Mouse (Mus musculus) embryonic facial prominence, embryonic 13.5 days (tissue): ENCODE results near the gene Pdgfb. TPM values are rescaled to one million over a fixed set of nuclear protein-coding genes. Genes with fewer than 3 reads are reported as not detected.

Experiments used
- ATAC-seq: fragments of 200-750 bp; cut with Nextera tagmentation; 2 replicates; pipeline ENCODE4 v1.8.0; 2017; ENCODE audit warnings: low read depth; ENCODE audit not compliant: insufficient number of reproducible peaks, insufficient read depth, low FRiP score, low TSS enrichment
- H3K27ac ChIP-seq: fragments of 300-500 bp; sonication (generic); 2 replicates; pipeline ENCODE4 v1.5.1; 2015; ENCODE audit warnings: moderate library complexity, mild to moderate bottlenecking, inconsistent platforms
- H3K27me3 ChIP-seq: fragments of 300-500 bp; sonication (generic); 2 replicates; pipeline ENCODE4 v1.6.1; 2015; ENCODE audit warnings: mild to moderate bottlenecking, inconsistent platforms
- H3K36me3 ChIP-seq: fragments of 300-500 bp; sonication (generic); 2 replicates; pipeline ENCODE4 v1.6.1; 2015; ENCODE audit warnings: mild to moderate bottlenecking, inconsistent platforms
- H3K4me1 ChIP-seq: fragments of 300-500 bp; sonication (generic); 2 replicates; pipeline ENCODE4 v1.6.1; 2015; ENCODE audit warnings: inconsistent platforms
- H3K4me2 ChIP-seq: fragments of 300-500 bp; sonication (generic); 2 replicates; pipeline ENCODE4 v1.6.1; 2015; ENCODE audit warnings: moderate library complexity, mild to moderate bottlenecking, inconsistent platforms
- H3K4me3 ChIP-seq: fragments of 300-500 bp; sonication (generic); 2 replicates; pipeline ENCODE4 v1.5.1; 2015; ENCODE audit warnings: mild to moderate bottlenecking, inconsistent platforms
- H3K9ac ChIP-seq: fragments of 300-500 bp; sonication (generic); 2 replicates; pipeline ENCODE4 v1.6.1; 2015; ENCODE audit warnings: mild to moderate bottlenecking, inconsistent platforms
- H3K9me3 ChIP-seq: fragments of 300-500 bp; sonication (generic); 2 replicates; pipeline ENCODE4 v1.6.1; 2016; ENCODE audit warnings: inconsistent platforms
- WGBS: fragments of 180-500 bp; shearing (Covaris S2); methylation state at CpG from one replicate; pipeline ENCODE4 v1.1.7; 2015; ENCODE audit warnings: mixed read lengths; 5-methylcytosine and 5-hydroxymethylcytosine counted together
- polyA plus RNA-seq: library from polyadenylated mRNA; unstranded; fragments of >200 nt; fragmentation: Nextera tagmentation; extraction: Ambion mirVana; gene quantifications from 2 replicates; pipeline ENCODE4 v1.2.1, GENCODE M21; 2015

Gene Pdgfb
- polyA plus RNA-seq, 1 experiment from 2014 or later, result 2.9 TPM

DNA sequence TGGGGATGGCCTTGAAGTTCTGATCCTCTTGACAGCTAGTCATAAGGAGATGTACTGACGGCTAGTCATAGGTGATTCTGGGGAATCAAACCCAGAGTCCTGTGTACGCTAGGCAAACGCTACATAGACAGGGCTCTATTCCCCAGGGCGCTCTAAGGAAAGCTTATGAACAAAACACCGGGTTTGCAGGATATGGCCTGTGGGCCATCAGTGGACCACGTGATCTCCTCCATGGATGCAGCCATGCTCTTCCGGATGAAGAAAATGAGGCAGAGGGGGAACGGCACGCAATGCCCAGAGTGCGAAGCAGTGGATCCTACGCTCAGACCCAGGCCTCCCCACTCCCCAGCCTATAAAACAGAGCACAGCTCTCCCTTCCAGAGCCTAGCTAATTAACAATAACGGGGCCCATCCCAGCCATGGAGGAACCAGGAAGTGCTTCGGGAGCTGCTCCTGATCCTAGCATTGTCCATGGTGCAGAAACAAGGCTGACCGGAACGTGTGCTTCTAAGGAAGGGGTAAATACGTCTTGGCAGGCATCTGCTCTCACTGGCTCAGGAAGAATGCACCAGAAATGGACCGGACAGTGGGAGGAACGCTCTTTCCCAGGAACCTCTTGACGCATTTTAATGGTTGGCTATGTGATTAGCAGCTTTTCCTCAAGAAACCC, 36.5 kb upstream of the Pdgfb start:
- Histone ChIP-seq H3K36me3 (no peaks in the 10 kb centered on the region), H3K27me3 (no peaks in the 10 kb centered on the region), H3K9ac (no peak overlapping the region), H3K4me2 (no peak overlapping the region), H3K4me1 (peaks cover 16% of the 10 kb centered on the region; the same call in 1 of the 2 replicates), H3K27ac (no peak overlapping the region), H3K9me3 (no peaks in the 10 kb centered on the region), H3K4me3 (no peak overlapping the region)
- ATAC-seq, result no peak
- 78% methylated on average over 19 of the region's 19 CpGs for WGBS

DNA sequence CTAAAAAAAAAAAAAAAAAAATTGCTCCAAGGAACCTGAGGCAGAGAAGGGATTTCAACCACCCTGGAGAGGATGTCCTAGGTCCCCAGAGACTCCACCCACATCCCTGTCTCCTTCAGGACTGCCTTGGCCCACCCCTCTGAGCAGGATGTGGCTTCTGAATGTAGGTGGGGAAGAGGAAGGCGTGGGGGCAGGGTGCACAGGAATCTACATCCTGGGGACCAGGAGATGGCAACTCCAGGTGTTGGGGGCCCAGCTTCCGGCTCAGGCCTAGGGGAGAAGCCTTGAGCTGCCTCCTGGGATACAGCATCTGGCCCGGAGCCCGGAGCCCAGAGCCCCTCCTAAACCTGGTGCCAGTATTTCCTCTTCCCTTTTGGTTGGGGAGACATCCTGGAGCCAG, 35.3 kb upstream of the Pdgfb start:
- no peak overlapping the region for H3K4me2 ChIP-seq
- H3K4me3 ChIP-seq, result no peak overlapping the region
- H3K27me3 ChIP-seq, result no peaks in the 10 kb centered on the region
- 0 out of 2 replicates have a peak, but pooled peaks cover 10% of the 10 kb centered on the region for H3K4me1 ChIP-seq
- H3K9ac ChIP-seq, result no peak overlapping the region
- ATAC-seq, result no peak
- WGBS, result 70% methylated on average over 4 of the region's 4 CpGs
- no peak overlapping the region for H3K27ac ChIP-seq
- H3K9me3 ChIP-seq, result peaks cover 4% of the 10 kb centered on the region
- H3K36me3 ChIP-seq, result no peaks in the 10 kb centered on the region

DNA sequence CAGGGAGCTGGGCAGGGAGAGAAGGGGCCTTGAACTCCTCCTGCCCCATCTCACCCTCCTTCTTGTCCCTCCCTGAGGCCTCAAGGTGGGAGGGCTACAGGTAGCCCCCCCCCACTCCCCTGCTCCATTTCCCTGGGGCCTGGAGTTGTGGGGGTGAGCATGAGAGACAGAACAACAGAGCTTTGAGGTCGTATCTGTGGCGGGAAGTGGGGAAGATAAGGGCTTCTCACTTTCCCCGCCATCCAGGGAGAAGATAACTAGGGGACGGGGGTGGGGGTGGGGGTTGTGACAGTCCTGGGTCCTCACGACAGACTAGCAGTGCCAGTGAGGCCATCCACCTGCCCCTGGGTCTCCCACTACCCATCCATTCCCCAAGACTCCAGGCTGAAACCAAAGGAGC, 33.2 kb upstream of the Pdgfb start:
- Histone ChIP-seq H3K4me3 (no peak overlapping the region), H3K27me3 (no peaks in the 10 kb centered on the region), H3K27ac (no peak overlapping the region), H3K9ac (no peak overlapping the region), H3K4me1 (0 out of 2 replicates have a peak, but pooled peaks cover 3% of the 10 kb centered on the region), H3K4me2 (no peak overlapping the region), H3K9me3 (peaks cover 4% of the 10 kb centered on the region), H3K36me3 (no peaks in the 10 kb centered on the region)
- WGBS, result 43% methylated on average over 5 of the region's 5 CpGs
- ATAC-seq, result no peak

DNA sequence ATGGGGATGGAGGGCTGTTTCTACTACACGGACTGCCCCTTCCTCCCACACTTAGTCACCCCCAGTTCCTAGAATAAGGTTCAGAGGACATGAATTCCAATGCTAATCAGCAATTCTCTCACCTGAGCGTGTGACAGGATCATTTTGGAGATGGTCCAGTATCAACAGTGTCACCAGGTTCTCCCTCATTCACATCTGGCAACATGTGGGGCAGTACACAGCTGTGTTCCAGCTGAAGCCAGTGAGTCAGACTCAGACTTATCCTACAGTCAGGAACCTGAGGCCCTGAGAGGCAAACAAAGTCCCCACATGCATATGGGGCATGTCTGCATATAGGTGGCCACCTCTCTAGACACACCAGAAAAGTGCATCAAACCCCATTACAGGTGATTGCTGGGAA, 32.5 kb upstream of the Pdgfb start:
- H3K4me2 ChIP-seq, result no peak overlapping the region
- no peaks in the 10 kb centered on the region for H3K27me3 ChIP-seq
- WGBS, result 69% methylated on average over 2 of the region's 2 CpGs
- no peaks in the 10 kb centered on the region for H3K36me3 ChIP-seq
- H3K27ac ChIP-seq, result no peak overlapping the region
- H3K9ac ChIP-seq, result no peak overlapping the region
- H3K4me3 ChIP-seq, result no peak overlapping the region
- 0 out of 2 replicates have a peak, but pooled peaks cover 3% of the 10 kb centered on the region for H3K4me1 ChIP-seq
- H3K9me3 ChIP-seq, result peaks cover 4% of the 10 kb centered on the region
- ATAC-seq, result no peak

DNA sequence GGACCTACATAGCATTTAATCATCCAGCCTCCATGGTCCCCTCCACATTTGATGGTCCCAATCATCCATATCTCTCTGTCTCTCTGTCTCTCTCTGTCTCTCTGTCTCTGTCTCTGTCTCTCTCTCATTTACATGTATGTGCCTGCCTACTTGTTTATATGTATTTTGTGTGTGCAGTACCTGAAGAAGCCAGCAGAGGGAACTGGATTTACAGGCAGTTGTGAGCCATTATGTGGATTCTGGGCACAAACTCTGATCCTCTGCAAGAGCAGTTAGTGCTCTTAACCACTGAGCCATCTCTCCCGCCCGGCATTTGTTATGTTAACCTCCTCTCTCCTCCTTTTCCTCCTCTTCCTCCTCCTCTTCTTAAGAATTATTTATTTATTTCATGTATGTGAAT, 31.0 kb upstream of the Pdgfb start:
- WGBS, result 100% methylated on average over 2 of the region's 2 CpGs
- Histone ChIP-seq H3K9me3 (peaks cover 4% of the 10 kb centered on the region), H3K36me3 (no peaks in the 10 kb centered on the region), H3K27me3 (no peaks in the 10 kb centered on the region), H3K4me1 (0 out of 2 replicates have a peak, but pooled peaks cover 3% of the 10 kb centered on the region), H3K4me3 (no peak overlapping the region), H3K9ac (no peak overlapping the region), H3K27ac (no peak overlapping the region), H3K4me2 (no peak overlapping the region)
- no peak for ATAC-seq

DNA sequence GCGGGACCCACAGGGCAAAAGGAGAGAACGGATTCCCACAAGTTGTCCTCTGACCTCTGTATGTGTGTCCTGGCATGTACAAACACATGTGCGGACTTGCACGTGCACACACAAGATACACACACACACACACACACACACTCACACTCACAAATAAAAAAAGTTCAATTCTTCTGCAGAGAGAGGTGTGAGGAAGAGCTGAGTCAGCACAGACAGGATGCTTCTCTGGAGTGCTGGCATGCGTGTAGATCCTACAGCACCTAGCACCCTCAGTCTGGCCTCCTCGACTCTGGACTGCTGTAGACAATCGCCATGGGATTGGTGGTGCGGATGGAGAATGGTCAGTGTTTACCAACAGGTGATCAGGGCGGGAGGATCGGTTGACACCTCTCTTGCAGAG, 29.5 kb upstream of the Pdgfb start:
- Histone ChIP-seq H3K9ac (no peak overlapping the region), H3K4me3 (no peak overlapping the region), H3K4me1 (no peaks in the 10 kb centered on the region), H3K9me3 (peaks cover 4% of the 10 kb centered on the region), H3K4me2 (no peak overlapping the region), H3K27ac (no peak overlapping the region), H3K36me3 (no peaks in the 10 kb centered on the region), H3K27me3 (no peaks in the 10 kb centered on the region)
- 85% methylated on average over 10 of the region's 10 CpGs for WGBS
- ATAC-seq, result no peak

DNA sequence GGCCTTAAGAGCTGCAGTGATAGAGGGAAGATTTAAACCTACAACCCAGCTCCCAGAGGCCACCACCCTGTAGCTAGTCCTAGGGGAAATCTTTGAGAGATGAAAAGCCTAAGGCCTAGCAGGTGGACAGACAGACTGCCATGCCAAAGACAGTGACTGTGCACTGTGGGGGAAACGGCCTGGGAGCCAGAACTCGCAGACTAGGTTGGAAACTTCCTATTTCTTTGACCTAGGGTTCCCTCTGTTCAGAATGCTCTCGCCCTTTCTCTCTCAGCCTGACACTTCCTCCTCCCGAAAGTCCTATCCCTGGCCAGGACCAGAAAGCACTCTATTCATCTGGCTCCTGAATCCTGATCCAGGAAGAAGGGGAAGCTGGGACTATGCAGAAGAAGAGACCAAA, 27.4 kb upstream of the Pdgfb start:
- no peak for ATAC-seq
- no peak overlapping the region for H3K27ac ChIP-seq
- no peaks in the 10 kb centered on the region for H3K36me3 ChIP-seq
- H3K4me3 ChIP-seq, result no peak overlapping the region
- no peaks in the 10 kb centered on the region for H3K4me1 ChIP-seq
- H3K9me3 ChIP-seq, result peaks cover 4% of the 10 kb centered on the region
- no peaks in the 10 kb centered on the region for H3K27me3 ChIP-seq
- no peak overlapping the region for H3K9ac ChIP-seq
- WGBS, result 66% methylated on average over 4 of the region's 4 CpGs
- no peak overlapping the region for H3K4me2 ChIP-seq

DNA sequence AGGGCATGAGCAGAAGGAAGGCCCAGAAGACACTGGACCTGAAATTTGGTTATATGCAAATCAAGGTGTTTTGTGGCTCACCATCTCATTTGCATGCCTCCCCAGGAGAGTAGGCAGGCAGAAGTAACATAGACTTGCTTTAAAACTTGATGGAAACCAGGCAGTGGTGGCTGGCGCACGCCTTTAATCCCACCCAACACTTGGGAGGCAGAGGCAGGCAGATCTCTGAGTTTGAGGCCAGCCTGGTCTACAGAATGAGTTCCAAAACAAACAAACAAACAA, 23.3 kb upstream of the Pdgfb start:
- Histone ChIP-seq H3K27ac (no peak overlapping the region), H3K4me1 (no peaks in the 10 kb centered on the region), H3K36me3 (no peaks in the 10 kb centered on the region), H3K9me3 (no peaks in the 10 kb centered on the region), H3K4me2 (no peak overlapping the region), H3K27me3 (no peaks in the 10 kb centered on the region), H3K4me3 (no peak overlapping the region), H3K9ac (no peak overlapping the region)
- WGBS, result 93% methylated on average over 2 of the region's 2 CpGs
- ATAC-seq, result no peak

DNA sequence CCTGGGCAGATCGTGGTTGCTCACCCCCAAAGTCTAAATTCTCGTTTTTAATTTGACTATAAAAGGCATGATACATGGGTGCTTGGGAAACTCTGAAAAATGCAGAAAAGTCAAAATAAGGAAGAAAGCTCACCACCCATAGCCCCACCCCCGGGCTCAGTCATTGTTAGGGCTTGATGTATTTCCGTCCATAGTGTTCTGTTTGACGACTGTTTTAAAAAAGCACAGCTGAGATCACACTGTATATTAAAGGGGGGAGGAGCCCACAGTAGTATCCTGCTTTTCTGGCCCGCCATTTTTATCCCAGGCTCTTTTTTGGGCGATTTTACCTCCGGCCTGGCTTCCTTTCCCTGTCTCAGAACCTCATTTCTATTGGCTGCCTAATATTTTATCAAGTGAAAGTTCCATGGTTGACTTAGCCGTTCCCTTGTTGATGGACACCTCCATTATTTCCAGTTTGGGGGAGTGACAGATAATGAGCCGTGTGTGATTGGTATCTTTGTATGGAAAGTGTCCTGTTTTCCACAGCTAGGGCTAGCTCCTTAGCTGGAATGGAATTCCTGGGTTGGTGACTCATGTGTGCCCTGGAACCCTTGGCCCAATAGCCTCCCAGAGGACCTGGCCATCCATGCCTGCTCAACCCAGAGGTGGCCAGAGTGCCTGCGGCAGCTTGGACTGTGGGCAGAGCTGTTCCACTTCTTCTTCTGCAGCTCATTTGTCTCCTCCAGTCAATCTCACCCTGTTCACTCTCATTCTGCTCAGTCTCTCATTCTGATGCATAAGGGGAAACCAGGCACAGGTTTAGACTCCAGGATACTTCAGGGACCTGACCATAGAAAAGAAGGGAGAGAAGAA, 22.7 kb upstream of the Pdgfb start:
- H3K9ac ChIP-seq, result no peak overlapping the region
- no peaks in the 10 kb centered on the region for H3K4me1 ChIP-seq
- WGBS, result 82% methylated on average over 11 of the region's 11 CpGs
- no peak overlapping the region for H3K4me2 ChIP-seq
- no peaks in the 10 kb centered on the region for H3K9me3 ChIP-seq
- H3K27ac ChIP-seq, result no peak overlapping the region
- no peaks in the 10 kb centered on the region for H3K27me3 ChIP-seq
- no peak overlapping the region for H3K4me3 ChIP-seq
- H3K36me3 ChIP-seq, result no peaks in the 10 kb centered on the region
- ATAC-seq, result no peak

DNA sequence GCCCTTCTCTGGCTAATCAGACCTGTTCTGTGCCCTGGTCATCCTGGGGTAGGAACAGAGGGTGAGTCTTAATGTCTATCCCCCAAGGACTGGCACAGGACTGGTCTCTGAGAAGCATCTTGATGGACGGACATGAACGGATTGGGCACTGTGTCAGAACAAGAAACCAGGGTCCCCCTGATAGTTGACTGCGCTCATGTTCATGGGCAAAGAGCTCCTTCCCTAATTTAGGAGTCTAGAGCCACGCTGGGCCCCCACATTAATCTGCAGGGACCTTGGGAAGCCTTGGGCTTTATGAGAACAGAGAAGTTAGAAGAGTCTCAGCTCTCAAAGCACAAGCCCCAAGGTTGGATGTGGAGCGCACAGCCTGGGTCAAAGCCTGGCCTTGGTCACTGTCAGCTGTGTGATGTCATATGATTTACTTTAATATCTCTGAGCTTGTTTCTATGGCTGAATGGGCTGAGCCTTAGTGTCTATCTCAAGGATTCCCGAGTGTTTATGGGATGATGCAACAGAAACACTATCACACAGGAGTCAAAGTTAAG, 20.6 kb upstream of the Pdgfb start:
- no peak overlapping the region for H3K4me2 ChIP-seq
- no peak for ATAC-seq
- no peak overlapping the region for H3K9ac ChIP-seq
- no peaks in the 10 kb centered on the region for H3K27me3 ChIP-seq
- 0 out of 2 replicates have a peak, but pooled peaks cover 4% of the 10 kb centered on the region for H3K9me3 ChIP-seq
- no peak overlapping the region for H3K4me3 ChIP-seq
- H3K27ac ChIP-seq, result no peak overlapping the region
- WGBS, result 85% methylated on average over 6 of the region's 6 CpGs
- no peaks in the 10 kb centered on the region for H3K36me3 ChIP-seq
- H3K4me1 ChIP-seq, result no peaks in the 10 kb centered on the region

DNA sequence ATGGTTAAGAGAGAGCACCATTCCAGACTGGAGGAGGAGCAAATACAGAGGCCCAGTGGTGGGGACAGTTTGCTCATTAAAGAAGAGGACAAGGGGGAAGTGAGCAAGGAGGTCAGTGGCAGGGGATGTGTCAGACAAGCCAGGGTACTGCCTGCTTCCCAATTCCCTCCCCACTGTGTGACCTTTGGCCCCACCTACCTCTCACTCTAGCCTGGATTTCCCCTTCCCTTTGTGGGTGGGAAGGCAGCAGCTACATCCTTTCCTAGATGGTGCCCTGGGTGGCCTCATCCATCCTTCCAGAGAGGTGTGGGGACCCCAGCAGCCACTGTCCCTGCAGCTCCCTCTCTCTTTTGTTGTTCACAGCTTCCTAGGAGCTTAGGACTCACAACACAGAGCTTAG, 20.1 kb upstream of the Pdgfb start:
- H3K36me3 ChIP-seq, result no peaks in the 10 kb centered on the region
- H3K9ac ChIP-seq, result no peak overlapping the region
- ATAC-seq, result no peak

DNA sequence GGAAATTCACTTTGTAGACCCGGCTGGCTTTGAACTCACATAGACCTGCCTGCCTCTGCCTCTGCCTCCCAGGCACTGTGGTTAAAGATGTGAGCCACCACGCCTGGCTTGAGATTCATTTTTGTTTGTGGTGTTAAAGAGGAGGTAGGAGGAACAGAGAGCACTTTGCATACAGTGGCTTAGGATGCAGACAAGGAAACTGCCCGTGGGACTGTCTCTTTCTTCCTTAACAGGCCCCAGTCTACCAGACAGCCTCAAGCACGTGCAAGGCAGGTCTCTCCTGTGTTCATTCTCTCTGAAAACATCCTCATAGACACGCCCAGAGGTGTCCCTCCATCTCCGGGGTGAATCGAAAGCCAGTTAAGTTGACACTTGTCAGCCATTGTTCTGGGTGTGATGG, 19.6 kb upstream of the Pdgfb start:
- no peak overlapping the region for H3K4me2 ChIP-seq
- no peak overlapping the region for H3K27ac ChIP-seq
- H3K4me1 ChIP-seq, result no peaks in the 10 kb centered on the region
- H3K9ac ChIP-seq, result no peak overlapping the region
- H3K36me3 ChIP-seq, result no peaks in the 10 kb centered on the region
- H3K4me3 ChIP-seq, result no peak overlapping the region
- 73% methylated on average over 7 of the region's 7 CpGs for WGBS
- 0 out of 2 replicates have a peak, but pooled peaks cover 4% of the 10 kb centered on the region for H3K9me3 ChIP-seq
- ATAC-seq, result no peak
- no peaks in the 10 kb centered on the region for H3K27me3 ChIP-seq

More for the DNA sequence above, 20.1 kb upstream of the Pdgfb start:
- Histone ChIP-seq H3K27me3 (no peaks in the 10 kb centered on the region), H3K4me3 (no peak overlapping the region), H3K27ac (no peak overlapping the region), H3K4me1 (no peaks in the 10 kb centered on the region), H3K4me2 (no peak overlapping the region), H3K9me3 (0 out of 2 replicates have a peak, but pooled peaks cover 4% of the 10 kb centered on the region)
